Mouse (Mus musculus) midbrain, postnatal 0 days (tissue): Measurements from ENCODE around the gene Nt5dc2. TPM values are rescaled to one million over a fixed set of nuclear protein-coding genes. Genes with fewer than 3 reads are reported as not detected.

ENCODE experiments used
- ATAC-seq: fragments of 200-750 bp; cut with Nextera tagmentation; 2 replicates; pipeline ENCODE4 v1.8.0; 2017; ENCODE audit warnings: moderate number of reproducible peaks, mild to moderate bottlenecking, moderate TSS enrichment, moderate library complexity; ENCODE audit not compliant: low FRiP score
- DNase-seq: peaks from one replicate; pipeline ENCODE4 v3.0.0-alpha.2; 2015; ENCODE audit warnings: low spot score
- H3K27ac ChIP-seq: fragments of 300-500 bp; sonication (generic); 2 replicates; pipeline ENCODE4 v1.5.1; 2014; ENCODE audit warnings: low read depth, mild to moderate bottlenecking, low read length, mixed read lengths
- H3K27me3 ChIP-seq: fragments of 300-500 bp; sonication (generic); 2 replicates; pipeline ENCODE4 v1.6.1; 2014; ENCODE audit warnings: low read length, control low read depth, mixed read lengths; ENCODE audit not compliant: insufficient read depth
- H3K36me3 ChIP-seq: fragments of 300-500 bp; sonication (generic); 2 replicates; pipeline ENCODE4 v1.6.1; 2014; ENCODE audit warnings: low read length, control low read depth, mixed read lengths; ENCODE audit not compliant: insufficient read depth
- H3K4me1 ChIP-seq: fragments of 300-500 bp; sonication (generic); 2 replicates; pipeline ENCODE4 v1.6.1; 2014; ENCODE audit warnings: mild to moderate bottlenecking, control low read depth, antibody characterized with exemption, low read length, mixed read lengths; ENCODE audit not compliant: insufficient read depth
- H3K4me2 ChIP-seq: fragments of 300-500 bp; sonication (generic); 2 replicates; pipeline ENCODE4 v1.6.1; 2014; ENCODE audit warnings: low read depth, mild to moderate bottlenecking, low read length, mixed read lengths; ENCODE audit not compliant: poor library complexity, severe bottlenecking
- H3K4me3 ChIP-seq: fragments of 300-500 bp; sonication (generic); 2 replicates; pipeline ENCODE4 v1.5.1; 2014; ENCODE audit warnings: low read depth, mild to moderate bottlenecking, low read length, moderate library complexity
- H3K9ac ChIP-seq: fragments of 300-500 bp; sonication (generic); replicated peaks from 2 replicates; pipeline ENCODE4 v1.6.1; 2014; ENCODE audit warnings: mild to moderate bottlenecking, low read length, moderate library complexity, mixed read lengths; ENCODE audit not compliant: poor library complexity, severe bottlenecking
- H3K9me3 ChIP-seq: fragments of 300-500 bp; sonication (generic); 2 replicates; pipeline ENCODE4 v1.6.1; 2016; ENCODE audit warnings: low read length, control low read depth
- CTCF ChIP-seq: IDR thresholded peaks from 2 replicates; pipeline ENCODE4 v1.5.1; 2016; ENCODE audit warnings: antibody characterized with exemption, mild to moderate bottlenecking
- WGBS: fragments of 180-500 bp; shearing (Covaris S2); extraction: QIAGEN DNeasy Blood & Tissue Kit; methylation state at CpG from one replicate; pipeline ENCODE4 v1.1.7; 2014; 5-methylcytosine and 5-hydroxymethylcytosine counted together
- polyA plus RNA-seq: library from polyadenylated mRNA; unstranded; fragments of >200 nt; fragmentation: Nextera tagmentation; extraction: Ambion mirVana; gene quantifications from 2 replicates; pipeline ENCODE4 v1.2.1, GENCODE M21; 2015
- total RNA-seq: library from RNA; depleted of rRNA; stranded (reverse); fragments of >200 nt; gene quantifications from 2 replicates; pipeline ENCODE4 v1.2.3, GENCODE M21; 2014; rRNA removed

Gene Nt5dc2
- total RNA-seq (132 and 171 TPM in 2 replicates), polyA plus RNA-seq (132 and 144 TPM in 2 replicates)

- H3K27me3 ChIP-seq = no peaks in the 10 kb centered on the region
- peak; percentile 82 for ATAC-seq
- peak within 1 kb of the TSS; percentile 77 for H3K4me2 ChIP-seq
- peaks cover 8% of the 10 kb centered on the region; the same call in 1 of the 2 replicates for H3K4me1 ChIP-seq
- H3K36me3 ChIP-seq = no peaks in the 10 kb centered on the region
- H3K9me3 ChIP-seq = no peaks in the 10 kb centered on the region
- peak; percentile 95 for DNase-seq
- H3K9ac ChIP-seq = peak within 1 kb of the TSS; percentile 83
- H3K4me3 ChIP-seq = peak within 1 kb of the TSS; percentile 70
- H3K27ac ChIP-seq = peak within 1 kb of the TSS; percentile 79
- 4% methylated on average over 51 of the region's 63 CpGs for WGBS
- TF ChIP-seq CTCF = peak; percentile 45
Measured at GRCm38 (mm10) chr14:31130236-31131220, at the start of gene Nt5dc2. Gene Nt5dc2 (plus strand): TSS chr14:31131053.

GRCm38 (mm10) chr14:31081147-31081546 is 49.7 kb upstream of the Nt5dc2 start:
- no peak for TF ChIP-seq CTCF
- no peak for ATAC-seq
- H3K9me3 ChIP-seq = no peaks in the 10 kb centered on the region
- no peaks in the 10 kb centered on the region for H3K27me3 ChIP-seq
- H3K27ac ChIP-seq = no peak overlapping the region
- H3K4me1 ChIP-seq = no peaks in the 10 kb centered on the region
- H3K9ac ChIP-seq = no peak overlapping the region
- DNase-seq = no peak
- H3K4me3 ChIP-seq = no peak overlapping the region
- H3K4me2 ChIP-seq = no peak overlapping the region
- H3K36me3 ChIP-seq = peaks cover 13% of the 10 kb centered on the region

- no peak overlapping the region for H3K4me2 ChIP-seq
- H3K9me3 ChIP-seq = no peaks in the 10 kb centered on the region
- no peak overlapping the region for H3K27ac ChIP-seq
- DNase-seq = no peak
- H3K9ac ChIP-seq = no peak overlapping the region
- H3K4me1 ChIP-seq = no peaks in the 10 kb centered on the region
- no peak for ATAC-seq
- WGBS = 91% methylated on average over 6 of the region's 6 CpGs
- H3K27me3 ChIP-seq = no peaks in the 10 kb centered on the region
- peaks cover 20% of the 10 kb centered on the region for H3K36me3 ChIP-seq
- no peak overlapping the region for H3K4me3 ChIP-seq
- TF ChIP-seq CTCF = 0 out of 2 replicates have a peak, but pooled peaks have one; percentile 10
Measured at GRCm38 (mm10) chr14:31087433-31087832, 43.4 kb upstream of the Nt5dc2 start.

GRCm38 (mm10) chr14:31088515-31088914 is 42.3 kb upstream of the Nt5dc2 start:
- Histone ChIP-seq H3K9me3 (no peaks in the 10 kb centered on the region), H3K4me1 (no peaks in the 10 kb centered on the region), H3K36me3 (peaks cover 14% of the 10 kb centered on the region), H3K9ac (no peak overlapping the region), H3K4me3 (no peak overlapping the region), H3K27me3 (no peaks in the 10 kb centered on the region), H3K4me2 (no peak overlapping the region), H3K27ac (no peak overlapping the region)
- TF ChIP-seq CTCF = no peak
- 98% methylated on average over 2 of the region's 2 CpGs for WGBS
- no peak for ATAC-seq
- no peak for DNase-seq

GRCm38 (mm10) chr14:31089918-31090317 is 40.9 kb upstream of the Nt5dc2 start:
- Histone ChIP-seq H3K4me2 (no peak overlapping the region), H3K36me3 (peaks cover 14% of the 10 kb centered on the region)
- 92% methylated on average over 1 of the region's 1 CpGs for WGBS

GRCm38 (mm10) chr14:31105156-31105555 is 25.7 kb upstream of the Nt5dc2 start:
- ATAC-seq = no peak
- Histone ChIP-seq H3K9ac (no peak overlapping the region), H3K36me3 (peaks cover 52% of the 10 kb centered on the region)

More at GRCm38 (mm10) chr14:31089918-31090317, 40.9 kb upstream of the Nt5dc2 start:
- no peak for DNase-seq
- no peak for TF ChIP-seq CTCF
- no peaks in the 10 kb centered on the region for H3K27me3 ChIP-seq
- no peaks in the 10 kb centered on the region for H3K4me1 ChIP-seq
- no peak overlapping the region for H3K9ac ChIP-seq
- no peak for ATAC-seq
- no peaks in the 10 kb centered on the region for H3K9me3 ChIP-seq
- no peak overlapping the region for H3K27ac ChIP-seq
- H3K4me3 ChIP-seq = no peak overlapping the region

More at GRCm38 (mm10) chr14:31105156-31105555, 25.7 kb upstream of the Nt5dc2 start:
- WGBS = 92% methylated on average over 2 of the region's 2 CpGs
- no peak overlapping the region for H3K27ac ChIP-seq
- no peak for TF ChIP-seq CTCF
- H3K9me3 ChIP-seq = no peaks in the 10 kb centered on the region
- no peaks in the 10 kb centered on the region for H3K4me1 ChIP-seq
- DNase-seq = no peak
- H3K4me3 ChIP-seq = no peak overlapping the region
- no peaks in the 10 kb centered on the region for H3K27me3 ChIP-seq
- H3K4me2 ChIP-seq = no peak overlapping the region
